Comparison of ENCODE assay signal across 10 mouse cellular contexts in genomic region chr17:88764136-88764485, GRCm38 (mm10). TPM values are rescaled to one million over a fixed set of nuclear protein-coding genes. Genes with fewer than 3 reads are reported as not detected.
DNase-seq lines count a peak whose midpoint lies in the region; ATAC-seq lines count a peak whose summit lies in the region.
"Had no signal": no experiment of that assay in that cellular context is flagged by ENCODE, and none has a peak within 500 bp of the region (broad histone marks: within the 10 kb centered on the region; RNA-seq: fewer than 3 reads in every experiment).

No protein-coding gene starts in this region.

- no peaks in the 10 kb centered on the region for H3K9me3 ChIP-seq in forebrain, embryonic 16.5 days (ENCODE audit: control insufficient read depth, low read length)
- H3K9me3 ChIP-seq in midbrain, embryonic 14.5 days (ENCODE audit: control insufficient read depth, low read length) = no peaks in the 10 kb centered on the region

- H3K4me2 ChIP-seq in forebrain, embryonic 16.5 days (ENCODE audit: low read length) = no peak overlapping the region
- no peak overlapping the region for H3K4me2 ChIP-seq in midbrain, embryonic 14.5 days (ENCODE audit: low read length)

- H3K4me3 ChIP-seq in forebrain, embryonic 16.5 days (replicated peaks; ENCODE audit: low read length) = no peak overlapping the region
- H3K4me3 ChIP-seq in midbrain, embryonic 14.5 days (replicated peaks; ENCODE audit: low read depth, low read length) = no peak overlapping the region
- H3K4me3 ChIP-seq: heart, adult 2 months had no signal

- WGBS in forebrain, embryonic 16.5 days = 10% methylated on average over 3 of the region's 3 CpGs
- WGBS in midbrain, embryonic 14.5 days = 38% methylated on average over 3 of the region's 3 CpGs

- no peak overlapping the region for H3K9ac ChIP-seq in forebrain, embryonic 16.5 days (replicated peaks; ENCODE audit: low read depth, low read length)
- H3K9ac ChIP-seq in midbrain, embryonic 14.5 days (replicated peaks; ENCODE audit: low read length) = no peak overlapping the region

- H3K4me1 ChIP-seq in forebrain, embryonic 16.5 days (replicated peaks; ENCODE audit: control insufficient read depth, insufficient read depth, low read length) = peaks cover 12% of the 10 kb centered on the region
- H3K4me1 ChIP-seq in midbrain, embryonic 14.5 days (ENCODE audit: control insufficient read depth, insufficient read depth, low read length) = 0 out of 2 replicates have a peak, but pooled peaks cover 2% of the 10 kb centered on the region

- peak; percentile 30 for DNase-seq in ES-CJ7 (ENCODE audit: low read depth, low spot score)
- DNase-seq in Muller cell, postnatal 12 days (ENCODE audit: inconsistent ontology term) = peak; percentile 84
- DNase-seq in midbrain, embryonic 14.5 days = no peak
- no peak for DNase-seq in kidney, adult 8-10 months
- DNase-seq in urinary bladder, postnatal 10 days (ENCODE audit: low spot score) = no peak
- no peak for DNase-seq in adrenal gland, postnatal 4 days (ENCODE audit: low spot score in 2 of 2)
- DNase-seq: heart, adult 2 months; kidney, adult 11 months had no signal

- ATAC-seq in forebrain, embryonic 16.5 days = peak; percentile 93
- peak; percentile 78 for ATAC-seq in midbrain, embryonic 14.5 days (ENCODE audit: low FRiP score, low TSS enrichment)
- ATAC-seq: Patski had no signal

- no peaks in the 10 kb centered on the region for H3K36me3 ChIP-seq in forebrain, embryonic 16.5 days (ENCODE audit: control insufficient read depth, insufficient read depth)
- H3K36me3 ChIP-seq in midbrain, embryonic 14.5 days (ENCODE audit: control insufficient read depth, insufficient read depth, low read length) = no peaks in the 10 kb centered on the region

- no peaks in the 10 kb centered on the region for H3K27me3 ChIP-seq in forebrain, embryonic 16.5 days (replicated peaks; ENCODE audit: control insufficient read depth, insufficient read depth, low read length)
- H3K27me3 ChIP-seq in midbrain, embryonic 14.5 days (ENCODE audit: control insufficient read depth, insufficient read depth, low read length) = peaks cover 4% of the 10 kb centered on the region; the same call in 1 of the 2 replicates

- no peak overlapping the region for H3K27ac ChIP-seq in forebrain, embryonic 16.5 days (ENCODE audit: low read length)
- H3K27ac ChIP-seq in midbrain, embryonic 14.5 days (replicated peaks; ENCODE audit: low read depth, low read length) = no peak overlapping the region
- H3K27ac ChIP-seq: heart, adult 2 months had no signal

RNA-seq across cellular contexts. Expression of gene Lhcgr, which starts 27.7 kb away (rescaled TPM):
- 1.6 and 3.2 TPM in 2 replicates for polyA plus RNA-seq in forebrain, embryonic 16.5 days (2015; fragmentation: Nextera tagmentation; extraction: Ambion mirVana)
- 1.1 TPM in 2 replicates for polyA plus RNA-seq in midbrain, embryonic 14.5 days (2014; fragmentation: Nextera tagmentation; extraction: Ambion mirVana)
- under 1 TPM; 0.06 to 0.11 TPM for total RNA-seq in adrenal gland, postnatal 4 days (2021)
- total RNA-seq: heart, adult 2 months had no signal
- polyA plus RNA-seq: Patski had no signal

Comparison
In these comparisons a context has a peak if more than half of its experiments do, and no peak if none do; other contexts are left out.
1. DNase-seq: peak in ES-CJ7 (single experiment) and Muller cell, postnatal 12 days (single experiment); none in midbrain, embryonic 14.5 days (single experiment), kidney, adult 8-10 months (0 of 2), urinary bladder, postnatal 10 days (single experiment) and adrenal gland, postnatal 4 days (0 of 2).